Mouse (Mus musculus): ENCODE data around the gene Micu1. TPM values are rescaled to one million over a fixed set of nuclear protein-coding genes. Genes with fewer than 3 reads are reported as not detected.

Gene Micu1
- total RNA-seq, 2 experiments from 2014 or later, result 87.9 to 94.2 TPM

GRCm38 (mm10) chr10:59911091-59911490, 208.8 kb downstream of the Micu1 start:
- intact Hi-C loops (cut with DNase I), result no loop called here
- no peak for DNase-seq (ENCODE audit: low spot score in 2 of 2)

GRCm38 (mm10) chr10:59911561-59912198, 209.4 kb downstream of the Micu1 start:
- intact Hi-C loops (cut with DNase I), result no loop called here

More at GRCm38 (mm10) chr10:59911561-59912198, 209.4 kb downstream of the Micu1 start:
- DNase-seq (ENCODE audit: low spot score in 2 of 2), result no peak

Other genes starting within 250 kb of the Micu1 start
- gene Gm10322, start 86.4 kb upstream of the Micu1 start, total RNA-seq (2021), result not detected
- 10 to 100 TPM; 34.5 to 36.5 TPM for gene Mcu, start 85.8 kb upstream of the Micu1 start, total RNA-seq (2021)
- gene Dnajb12, start 177.1 kb downstream of the Micu1 start, total RNA-seq (2021), result 10 to 100 TPM; 51.8 to 56.0 TPM
- gene Ddit4, start 249.4 kb downstream of the Micu1 start, total RNA-seq (2021), result 10 to 100 TPM; 33.5 to 58.5 TPM

Measured in left cerebral cortex, postnatal 36 days (tissue).